Mouse (Mus musculus): Measurements from ENCODE around the gene Cd70.

GRCm38 (mm10) chr17:57116801-57117200 lies 32.8 kb downstream of the Cd70 start:
- TF ChIP-seq CTCF (IDR thresholded peaks at IDR 0.05; ENCODE audit: low read depth) (no peak), EP300 (IDR thresholded peaks at IDR 0.05; ENCODE audit: low read depth) (no peak)
